Mouse (Mus musculus) testis, adult 2 months (tissue): ENCODE results near the gene 4930579F01Rik. TPM values are rescaled to one million over a fixed set of nuclear protein-coding genes. Genes with fewer than 3 reads are reported as not detected.

Experiments used
- H3K27ac ChIP-seq: fragments of 200-500 bp; 2 replicates; pipeline ENCODE4 v1.5.1; 2012; ENCODE audit warnings: low read depth, low read length; ENCODE audit not compliant: control insufficient read depth, insufficient read depth
- H3K27me3 ChIP-seq: fragments of 200-500 bp; 2 replicates; pipeline ENCODE4 v1.6.1; 2012; ENCODE audit warnings: mild to moderate bottlenecking, low read length, moderate library complexity; ENCODE audit not compliant: control insufficient read depth, insufficient read depth
- H3K36me3 ChIP-seq: fragments of 200-500 bp; 2 replicates; pipeline ENCODE4 v1.6.1; 2012; ENCODE audit warnings: mild to moderate bottlenecking, low read length; ENCODE audit not compliant: control insufficient read depth, insufficient read depth
- H3K4me1 ChIP-seq: fragments of 200-500 bp; 2 replicates; pipeline ENCODE4 v1.6.1; 2012; ENCODE audit warnings: low read length; ENCODE audit not compliant: control insufficient read depth, insufficient read depth
- H3K4me3 ChIP-seq: fragments of 200-500 bp; 2 replicates; pipeline ENCODE4 v1.5.1; 2012; ENCODE audit warnings: low read depth, mild to moderate bottlenecking, low read length, moderate library complexity, mixed read lengths; ENCODE audit not compliant: control insufficient read depth
- CTCF ChIP-seq: fragments of 200-500 bp; IDR thresholded peaks from 2 replicates; pipeline ENCODE4 v1.5.1; 2012; ENCODE audit warnings: low read depth, mild to moderate bottlenecking, inconsistent platforms, low read length, moderate library complexity; ENCODE audit not compliant: control insufficient read depth, insufficient read depth, insufficient replicate concordance
- POLR2A ChIP-seq: fragments of 200-500 bp; IDR thresholded peaks from 2 replicates; pipeline ENCODE4 v1.6.1; 2012; ENCODE audit warnings: low read depth, mild to moderate bottlenecking, inconsistent platforms, low read length, moderate library complexity; ENCODE audit not compliant: control insufficient read depth
- polyA plus RNA-seq: library from polyadenylated mRNA; depleted of rRNA; stranded (reverse); fragments of >200 nt; gene quantifications from 2 replicates; pipeline ENCODE4 v1.2.3, GENCODE M21; 2012; rRNA removed

4930579F01Rik gene
- polyA plus RNA-seq: 93.6 and 96.6 TPM in 2 replicates

DNA sequence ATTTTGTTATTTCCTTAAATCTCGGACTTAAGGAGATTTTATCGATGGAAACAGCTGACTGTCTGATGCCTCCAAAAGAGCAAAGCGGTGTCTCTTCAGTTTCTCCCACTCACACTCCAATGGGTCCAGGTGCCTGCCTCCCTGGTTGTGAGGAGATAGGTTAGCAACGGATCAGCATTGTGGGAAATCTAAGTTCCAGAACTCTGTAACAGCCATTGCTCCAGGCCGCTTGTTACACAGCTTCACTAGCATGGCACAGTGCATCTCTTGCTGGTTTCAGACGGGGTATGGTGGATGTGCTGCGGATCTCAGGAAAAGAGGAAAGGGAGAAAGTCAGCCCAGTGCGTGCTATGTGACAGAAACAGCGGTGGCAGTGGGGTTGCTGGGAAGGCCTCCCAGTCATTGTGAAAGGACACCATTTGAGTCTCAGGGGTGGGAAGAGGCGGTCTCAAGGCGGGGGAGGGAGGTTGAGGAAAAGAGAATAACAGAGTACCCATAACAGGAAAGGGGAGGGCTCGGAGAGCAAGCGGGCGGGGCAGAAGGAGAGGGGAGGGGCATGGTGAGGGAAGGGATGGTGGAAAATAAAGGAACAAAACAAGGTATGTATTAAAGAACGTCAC lies at the start of gene 4930579F01Rik:
Gene 4930579F01Rik, minus strand, starts transcription at position 143 of the 620 bp plus-strand sequence.
- no peak within 1 kb of the TSS for H3K27ac ChIP-seq
- no peaks in the 10 kb centered on the region for H3K36me3 ChIP-seq
- H3K4me3 ChIP-seq: peak within 1 kb of the TSS; percentile 61
- no peaks in the 10 kb centered on the region for H3K27me3 ChIP-seq
- peaks cover 9% of the 10 kb centered on the region for H3K4me1 ChIP-seq
- no peak for TF ChIP-seq CTCF
- TF ChIP-seq POLR2A: peak; percentile 54; the same call in 1 of the 2 replicates

DNA sequence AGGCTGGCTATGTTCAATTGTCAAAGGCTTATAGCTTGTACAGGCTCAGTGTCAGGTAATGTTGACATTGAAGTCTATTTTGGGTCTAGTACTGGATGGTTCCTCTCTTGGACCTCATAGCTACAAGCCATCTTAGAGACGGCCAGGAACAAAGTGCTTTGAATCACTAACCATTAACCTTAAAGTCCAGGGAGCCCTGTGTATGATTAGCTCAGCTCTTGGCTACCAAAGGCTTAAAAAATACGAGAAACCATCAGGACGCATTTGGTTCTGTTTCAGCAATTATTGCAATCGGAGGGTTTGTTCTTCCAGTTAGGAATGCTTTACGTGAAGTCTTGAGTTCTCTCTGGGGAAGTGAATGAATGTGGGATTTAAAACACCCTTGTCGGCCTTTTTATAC lies 49.3 kb upstream of the 4930579F01Rik start:
- H3K4me3 ChIP-seq: no peak overlapping the region
- no peaks in the 10 kb centered on the region for H3K36me3 ChIP-seq
- TF ChIP-seq CTCF (no peak), POLR2A (no peak)

DNA sequence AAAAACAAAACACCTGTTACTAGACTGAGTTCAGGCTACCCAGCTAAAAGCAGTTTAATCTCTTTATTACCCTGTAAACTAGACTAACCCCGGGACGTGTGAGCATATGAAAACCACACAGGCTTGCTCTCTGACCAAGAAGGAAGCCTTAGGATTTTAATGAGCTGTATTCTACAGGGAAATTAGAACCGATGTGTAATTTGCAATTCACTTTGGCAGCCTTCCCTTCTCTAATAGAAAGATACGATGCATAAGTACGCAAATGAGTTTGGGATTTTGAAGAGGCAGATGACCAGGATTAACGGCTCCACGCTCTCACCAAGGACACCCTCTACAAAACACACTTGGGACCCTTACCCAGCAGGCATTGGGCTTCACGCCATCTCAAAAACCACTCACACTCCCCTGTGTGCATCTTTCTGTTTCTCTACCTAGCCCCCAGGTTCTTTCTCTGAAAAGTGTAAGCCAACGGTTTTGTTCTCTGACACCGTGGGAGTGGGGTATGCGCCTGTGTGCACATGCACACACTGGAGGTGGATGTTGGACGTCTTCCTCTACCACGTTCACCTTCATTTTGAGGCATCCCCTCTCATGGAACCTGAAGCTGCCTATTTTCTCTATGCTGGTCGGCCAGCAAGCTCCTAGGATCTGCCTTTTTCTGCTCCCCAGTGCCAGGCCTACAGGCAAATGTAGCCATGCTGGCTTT lies 48.5 kb upstream of the 4930579F01Rik start:
- Histone ChIP-seq H3K4me1 (0 out of 2 replicates have a peak, but pooled peaks cover 2% of the 10 kb centered on the region), H3K27ac (no peak overlapping the region), H3K27me3 (no peaks in the 10 kb centered on the region), H3K36me3 (no peaks in the 10 kb centered on the region), H3K4me3 (no peak overlapping the region)
- TF ChIP-seq CTCF: no peak
- no peak for TF ChIP-seq POLR2A

More for the DNA sequence above, 49.3 kb upstream of the 4930579F01Rik start:
- no peaks in the 10 kb centered on the region for H3K27me3 ChIP-seq
- H3K4me1 ChIP-seq: 0 out of 2 replicates have a peak, but pooled peaks cover 2% of the 10 kb centered on the region
- no peak overlapping the region for H3K27ac ChIP-seq

- Histone ChIP-seq H3K4me1 (0 out of 2 replicates have a peak, but pooled peaks cover 2% of the 10 kb centered on the region), H3K27ac (no peak overlapping the region)
These were observed 47.7 kb upstream of the 4930579F01Rik start for GRCm38 (mm10) chr3:138241371-138241770.

DNA sequence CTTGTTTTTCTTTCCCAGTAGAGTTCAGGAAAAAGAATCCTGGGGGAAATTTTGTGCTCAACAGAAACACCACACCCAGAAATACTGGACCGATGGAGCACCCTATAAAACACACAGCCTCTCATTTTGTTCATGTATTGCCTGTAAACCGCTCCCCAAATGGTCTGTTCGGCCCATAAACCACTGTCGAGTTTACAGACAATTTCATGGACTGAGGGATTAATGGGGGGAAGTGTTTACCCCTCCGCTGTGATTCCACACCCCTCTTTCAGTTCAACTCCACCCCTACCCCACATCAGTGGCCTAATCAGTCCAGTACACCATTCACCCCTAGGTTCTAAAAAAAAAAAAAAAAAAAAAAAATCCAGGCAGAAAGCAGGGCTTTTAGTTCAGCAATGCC lies 47.3 kb upstream of the 4930579F01Rik start:
- TF ChIP-seq CTCF: no peak
- TF ChIP-seq POLR2A: no peak
- no peaks in the 10 kb centered on the region for H3K36me3 ChIP-seq
- 0 out of 2 replicates have a peak, but pooled peaks cover 2% of the 10 kb centered on the region for H3K4me1 ChIP-seq
- H3K27ac ChIP-seq: no peak overlapping the region
- no peak overlapping the region for H3K4me3 ChIP-seq
- no peaks in the 10 kb centered on the region for H3K27me3 ChIP-seq

More at GRCm38 (mm10) chr3:138241371-138241770, 47.7 kb upstream of the 4930579F01Rik start:
- H3K36me3 ChIP-seq: no peaks in the 10 kb centered on the region
- no peak overlapping the region for H3K4me3 ChIP-seq
- no peaks in the 10 kb centered on the region for H3K27me3 ChIP-seq
- TF ChIP-seq CTCF (no peak), POLR2A (no peak)

- no peak for TF ChIP-seq CTCF
- TF ChIP-seq POLR2A: no peak
- Histone ChIP-seq H3K27me3 (no peaks in the 10 kb centered on the region), H3K27ac (no peak overlapping the region), H3K4me3 (no peak overlapping the region), H3K36me3 (no peaks in the 10 kb centered on the region), H3K4me1 (0 out of 2 replicates have a peak, but pooled peaks cover 2% of the 10 kb centered on the region)
These were observed 46.8 kb upstream of the 4930579F01Rik start for GRCm38 (mm10) chr3:138240411-138240810.

DNA sequence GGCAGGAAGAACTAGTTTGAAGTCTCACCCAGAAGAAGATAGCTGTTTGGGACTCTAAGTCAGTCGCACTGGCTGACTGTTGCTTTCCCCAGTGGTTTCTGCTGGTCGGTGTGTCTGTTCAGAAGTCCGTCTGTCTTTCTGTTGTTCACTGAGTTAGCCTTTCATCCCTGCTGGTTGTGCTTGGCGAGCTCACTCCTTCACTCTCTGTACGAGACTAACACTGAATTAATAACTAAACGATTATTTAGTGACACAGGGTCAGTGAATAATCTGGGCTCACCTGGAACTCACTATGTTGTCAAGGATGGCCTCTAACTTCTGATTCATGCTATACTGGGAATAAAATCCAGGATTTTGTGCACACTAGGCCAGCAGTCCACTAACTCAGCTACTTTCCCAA lies 45.8 kb upstream of the 4930579F01Rik start:
- H3K4me3 ChIP-seq: no peak overlapping the region
- no peaks in the 10 kb centered on the region for H3K36me3 ChIP-seq
- TF ChIP-seq CTCF: no peak
- H3K27ac ChIP-seq: no peak overlapping the region
- no peaks in the 10 kb centered on the region for H3K27me3 ChIP-seq
- H3K4me1 ChIP-seq: 0 out of 2 replicates have a peak, but pooled peaks cover 2% of the 10 kb centered on the region

DNA sequence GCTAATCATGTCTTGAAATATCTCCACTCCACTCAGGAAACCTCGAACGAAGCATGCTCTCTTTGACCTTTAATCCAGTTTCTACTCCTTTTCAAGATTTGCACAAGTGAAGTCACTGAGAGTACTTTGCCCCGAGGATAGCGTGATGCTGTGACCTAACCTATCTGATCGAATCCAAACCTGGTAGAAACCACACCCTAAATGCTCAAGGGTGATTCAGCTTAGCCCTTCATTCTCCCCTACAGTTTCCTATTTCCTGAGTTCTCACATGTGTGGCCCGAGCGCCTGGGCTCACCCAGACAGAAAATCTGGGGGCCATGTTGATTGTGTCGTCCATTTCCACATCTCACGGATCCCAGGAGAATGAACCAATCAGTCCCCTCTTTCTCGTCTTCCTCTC lies 44.4 kb upstream of the 4930579F01Rik start:
- H3K4me3 ChIP-seq: no peak overlapping the region
- no peak overlapping the region for H3K27ac ChIP-seq
- TF ChIP-seq CTCF (no peak), POLR2A (no peak)
- no peaks in the 10 kb centered on the region for H3K27me3 ChIP-seq
- H3K36me3 ChIP-seq: no peaks in the 10 kb centered on the region
- no peaks in the 10 kb centered on the region for H3K4me1 ChIP-seq
